Mouse (Mus musculus) small intestine, adult 10 weeks (tissue): ENCODE results near the gene Gm5741. TPM values are rescaled to one million over a fixed set of nuclear protein-coding genes. Genes with fewer than 3 reads are reported as not detected.

Experiments used
- polyA plus RNA-seq: library from polyadenylated mRNA; stranded (reverse); fragments of 350-450 nt; fragmentation: Illumina TruSeq; extraction: RNeasy Lipid Tissue Mini Kit (QIAGEN cat#74804); gene quantifications from one replicate; pipeline ENCODE4 v1.2.3, GENCODE M21; 2014; ENCODE audit warnings: low replicate concordance

The Gm5741 gene
- polyA plus RNA-seq: not detected

DNA sequence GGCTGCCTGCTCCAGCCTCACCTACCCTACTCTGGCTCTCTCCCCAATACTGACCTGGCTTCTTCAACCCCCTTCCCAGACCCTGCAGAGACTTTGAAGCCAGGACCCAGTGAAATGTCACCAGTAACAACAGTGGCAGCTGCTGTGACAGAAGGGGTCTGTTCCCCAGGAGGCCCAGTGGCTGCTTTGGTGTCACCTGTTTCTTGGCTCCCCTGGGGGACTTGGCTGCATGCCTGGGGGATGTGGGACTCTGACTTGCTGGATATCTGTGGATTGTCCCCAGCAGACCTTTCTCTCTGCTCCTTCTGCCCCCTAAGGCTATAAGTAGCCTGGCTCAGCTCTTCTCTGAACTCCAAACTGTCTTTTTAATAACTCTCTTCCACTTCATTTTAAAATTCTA, at the start of gene Gm5741:
TSS of gene Gm5741 (minus strand) at position 1 of the 400 bp plus-strand sequence.

DNA sequence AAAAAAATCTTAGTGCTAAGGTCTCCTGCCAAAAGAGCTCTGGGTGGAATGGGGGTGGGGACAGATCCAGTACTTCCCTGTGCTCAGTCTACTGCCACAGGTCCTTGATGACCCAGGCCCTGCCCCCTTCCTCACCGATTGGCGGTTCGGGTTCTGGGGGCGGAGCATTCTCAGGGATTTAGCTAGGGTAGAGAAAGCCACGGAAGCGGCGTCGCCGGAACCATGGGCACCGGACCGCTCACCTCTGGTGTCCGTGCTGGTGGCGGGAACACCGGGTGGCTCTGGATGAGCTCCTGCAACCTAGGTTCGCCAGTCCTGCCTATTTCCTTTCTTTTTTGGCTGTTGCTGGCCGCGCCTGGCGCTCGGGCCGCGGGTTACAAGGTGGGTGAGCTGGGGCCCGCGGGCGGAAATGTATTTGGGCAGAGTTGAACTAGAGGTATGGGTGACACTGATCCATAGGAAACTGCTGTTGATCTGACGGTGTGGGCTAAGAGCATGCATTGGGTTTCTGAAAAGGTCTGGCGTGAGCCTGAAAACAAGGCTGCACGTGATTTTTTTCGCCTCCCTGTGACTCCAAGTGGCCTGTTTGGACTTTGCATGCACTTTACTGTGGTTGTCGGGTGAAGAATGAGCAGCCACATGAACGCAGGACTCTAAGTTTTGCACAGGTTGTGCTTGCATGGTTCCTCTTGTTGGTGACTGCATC, 15.5 kb upstream of the Gm5741 start, which contains the start of gene Man2b1:
TSS of gene Man2b1 (plus strand) at position 163 of the 706 bp plus-strand sequence.

DNA sequence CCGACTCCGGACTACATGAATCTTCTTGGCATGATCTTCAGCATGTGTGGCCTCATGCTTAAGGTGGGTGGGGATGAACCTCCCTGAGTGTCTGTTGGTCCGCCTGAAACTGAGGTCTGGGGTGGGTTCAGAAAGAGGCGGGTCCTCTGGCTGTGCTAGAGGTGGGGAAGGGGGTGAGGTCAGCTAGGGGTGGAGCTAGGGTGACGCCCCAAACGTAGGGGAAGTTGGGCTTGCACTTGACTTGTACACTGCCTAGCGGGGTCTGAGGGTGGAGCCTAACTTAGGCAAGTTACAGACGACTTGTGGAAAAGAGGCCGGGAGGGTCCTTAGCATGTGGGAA, 13.4 kb upstream of the Gm5741 start, which contains the start of gene Wdr83:
TSS of gene Wdr83 (minus strand) at position 91 of the 340 bp plus-strand sequence.

DNA sequence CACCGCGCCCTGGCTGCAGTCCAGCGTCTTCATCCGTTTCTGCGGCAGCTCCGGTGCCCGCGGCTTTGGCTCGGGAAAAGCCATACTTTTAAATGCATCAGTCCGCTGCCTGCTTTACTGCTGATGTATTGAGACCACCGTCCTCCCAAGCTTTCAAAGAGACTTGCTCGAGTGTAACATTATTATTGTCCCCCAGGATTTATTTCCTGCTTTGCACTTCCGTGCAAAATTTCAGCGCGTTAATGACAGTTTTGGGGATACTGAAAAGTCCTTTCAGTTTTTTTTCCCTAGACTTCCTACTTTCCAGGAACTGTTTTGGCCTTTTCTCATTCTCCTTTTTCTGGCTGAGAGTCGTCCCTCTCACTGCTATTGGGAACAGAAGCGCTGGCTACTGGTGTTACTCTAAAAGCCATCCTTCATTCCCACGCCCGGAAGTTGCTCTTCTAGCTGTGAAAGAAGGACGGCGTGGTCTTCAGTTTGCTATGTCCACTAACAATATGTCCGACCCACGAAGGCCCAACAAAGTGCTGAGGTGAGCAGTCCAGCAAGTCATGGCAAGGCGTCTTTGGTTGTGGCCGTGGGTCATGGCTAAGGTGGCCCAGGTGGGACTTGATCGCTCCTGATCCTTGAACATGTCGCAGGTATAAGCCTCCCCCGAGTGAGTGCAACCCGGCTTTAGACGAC, 12.9 kb upstream of the Gm5741 start, which contains the start of gene Wdr83os:
TSS of gene Wdr83os (plus strand) at position 209 of the 684 bp plus-strand sequence.

DNA sequence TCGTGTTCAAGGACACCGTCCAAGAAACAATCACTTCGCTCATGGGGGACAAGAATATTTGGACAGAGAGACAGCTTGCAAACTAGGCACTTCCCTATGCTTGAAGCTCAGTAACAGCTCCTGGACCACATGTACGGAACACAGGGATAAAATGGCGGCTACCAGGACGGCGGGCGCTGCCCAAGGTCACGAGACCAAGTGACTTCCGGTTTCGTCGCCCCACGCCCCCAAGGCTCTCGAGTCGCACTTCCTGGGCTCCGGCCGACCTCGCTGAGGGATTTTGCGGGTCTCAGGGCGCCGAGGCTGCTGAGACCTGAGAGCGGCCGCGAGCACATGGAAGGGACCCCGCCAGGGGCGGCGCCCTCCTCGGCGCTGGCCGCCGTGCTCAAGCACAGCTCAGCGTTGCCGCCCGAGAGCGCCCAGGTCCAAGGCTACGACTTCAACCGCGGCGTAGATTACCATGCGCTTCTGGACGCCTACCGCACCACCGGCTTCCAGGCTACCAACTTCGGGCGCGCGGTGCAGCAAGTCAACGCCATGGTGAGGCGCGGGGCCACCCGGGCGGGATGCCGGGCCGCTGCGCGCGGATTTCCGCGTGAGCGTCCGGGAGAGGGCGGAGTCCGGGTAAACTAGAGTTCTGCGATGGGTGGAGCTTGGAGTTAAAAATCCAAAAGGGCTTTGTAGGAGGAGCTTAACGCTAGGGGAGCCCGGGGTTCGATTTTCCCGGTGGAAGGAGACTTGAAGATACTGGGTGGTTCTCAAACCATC, 3.9 kb upstream of the Gm5741 start, which contains the start of gene Dhps:
TSS of gene Dhps (plus strand) at position 244 of the 768 bp plus-strand sequence.

DNA sequence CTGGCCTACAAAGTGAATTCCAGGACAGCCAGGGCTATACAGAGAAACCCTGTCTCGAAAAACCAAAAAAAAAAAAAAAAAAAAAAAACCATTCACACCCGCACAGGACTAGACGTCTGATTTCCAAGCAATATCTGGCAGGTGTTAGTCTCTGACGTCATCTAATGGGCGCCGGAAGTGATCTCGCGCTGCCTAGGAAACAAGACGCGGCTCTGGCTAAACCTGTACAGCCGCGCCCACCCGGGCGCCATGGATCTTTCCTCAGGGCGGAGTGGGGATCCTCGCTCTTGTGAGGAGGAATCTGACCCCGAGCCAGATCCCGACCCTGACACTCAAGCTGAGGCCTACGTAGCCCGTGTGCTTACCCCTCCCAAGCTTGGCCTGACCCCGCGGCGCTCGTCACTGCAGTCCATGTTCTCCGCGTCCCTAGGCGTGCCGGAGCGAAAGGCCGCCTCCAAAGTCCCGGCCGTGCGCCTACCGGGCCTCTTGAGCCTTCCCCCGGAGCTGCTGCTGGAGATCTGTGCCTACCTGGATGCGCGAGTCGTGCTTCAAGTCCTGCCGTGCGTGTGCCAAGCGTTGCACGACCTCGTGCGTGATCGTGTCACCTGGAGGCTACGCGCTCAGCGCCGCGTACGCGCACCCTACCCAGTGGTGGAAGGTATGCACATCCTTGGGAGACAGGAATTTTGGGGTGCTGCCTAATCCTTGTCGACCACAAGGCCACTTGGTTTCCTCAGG, 7.7 kb downstream of the Gm5741 start, which contains the start of gene Fbxw9:
TSS of gene Fbxw9 (plus strand) at position 177 of the 738 bp plus-strand sequence.

DNA sequence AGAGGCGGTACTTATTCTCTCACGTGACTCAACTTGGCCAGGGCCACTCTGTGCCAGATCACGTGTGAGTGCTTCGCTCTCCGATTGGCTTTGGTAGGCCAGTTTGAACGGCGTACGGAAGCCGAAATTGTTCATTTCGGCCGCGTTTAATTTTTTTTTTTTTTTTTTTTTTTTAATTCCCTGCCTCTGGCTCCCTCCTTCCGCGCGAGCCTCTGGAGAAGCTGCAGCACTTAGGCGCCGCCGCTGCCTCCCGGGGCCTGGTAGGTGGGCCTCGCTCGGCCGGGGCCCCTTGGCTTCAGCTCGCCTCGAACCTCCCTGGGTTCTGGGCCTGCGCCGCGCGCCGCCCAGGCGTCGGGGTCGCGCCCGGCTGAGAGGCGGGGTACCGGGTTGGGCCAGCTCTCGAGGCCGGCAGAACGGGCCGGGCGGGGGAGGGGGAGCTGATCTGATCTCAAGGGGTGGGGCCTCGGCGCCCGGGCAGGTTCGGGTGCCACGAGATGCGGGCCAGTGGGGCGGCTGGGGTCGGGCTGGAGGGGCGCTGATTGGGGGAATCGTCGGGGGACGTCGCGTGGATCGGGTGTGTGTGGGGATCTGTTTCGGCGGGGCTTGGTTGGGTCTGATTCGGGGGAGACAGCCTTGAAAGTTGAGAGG, 30.9 kb downstream of the Gm5741 start, which contains the start of gene Tnpo2:
TSS of gene Tnpo2 (plus strand) at position 198 of the 648 bp plus-strand sequence.

DNA sequence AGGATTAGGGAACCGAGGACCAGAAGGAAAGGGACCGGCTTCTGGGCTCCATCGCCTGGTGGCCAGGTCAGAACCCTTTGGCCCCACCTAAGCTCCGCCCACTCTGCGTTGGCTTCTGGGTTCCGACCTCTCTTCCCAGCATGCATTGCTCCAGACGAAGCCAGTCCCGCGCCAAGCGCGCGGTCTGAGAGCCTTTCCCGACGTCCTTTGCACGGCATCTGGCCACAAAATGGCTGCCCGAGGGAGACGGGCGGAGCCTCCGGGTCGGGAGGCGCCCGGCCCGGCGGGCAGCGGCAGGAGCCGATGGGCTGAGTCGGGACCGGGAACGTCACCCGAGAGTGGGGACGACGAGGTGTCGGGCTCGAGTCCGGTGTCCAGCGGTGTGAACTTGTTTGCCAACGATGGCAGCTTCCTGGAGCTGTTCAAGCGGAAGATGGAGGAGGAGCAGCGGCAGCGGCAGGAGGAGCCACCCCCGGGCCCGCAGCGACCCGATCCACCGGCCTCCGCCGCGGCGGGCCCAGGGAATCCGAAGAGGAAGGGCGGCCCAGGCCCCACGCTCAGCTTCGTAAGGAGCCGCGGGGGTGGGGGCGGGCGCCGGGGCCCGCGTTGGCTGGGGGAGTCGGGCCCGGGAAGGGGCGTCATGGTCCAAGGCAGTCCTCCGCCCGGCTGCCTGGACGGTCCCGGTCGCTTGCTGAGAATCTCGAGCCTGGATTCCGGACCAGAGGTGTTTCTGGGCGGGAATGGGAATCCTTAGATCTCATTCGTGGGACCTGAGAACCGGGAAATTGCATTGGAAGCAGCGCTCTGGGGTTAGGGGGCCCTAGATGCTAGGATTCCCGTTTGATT, 40.9 kb downstream of the Gm5741 start, which contains the start of gene Trir:
TSS of gene Trir (plus strand) at position 154 of the 846 bp plus-strand sequence.

DNA sequence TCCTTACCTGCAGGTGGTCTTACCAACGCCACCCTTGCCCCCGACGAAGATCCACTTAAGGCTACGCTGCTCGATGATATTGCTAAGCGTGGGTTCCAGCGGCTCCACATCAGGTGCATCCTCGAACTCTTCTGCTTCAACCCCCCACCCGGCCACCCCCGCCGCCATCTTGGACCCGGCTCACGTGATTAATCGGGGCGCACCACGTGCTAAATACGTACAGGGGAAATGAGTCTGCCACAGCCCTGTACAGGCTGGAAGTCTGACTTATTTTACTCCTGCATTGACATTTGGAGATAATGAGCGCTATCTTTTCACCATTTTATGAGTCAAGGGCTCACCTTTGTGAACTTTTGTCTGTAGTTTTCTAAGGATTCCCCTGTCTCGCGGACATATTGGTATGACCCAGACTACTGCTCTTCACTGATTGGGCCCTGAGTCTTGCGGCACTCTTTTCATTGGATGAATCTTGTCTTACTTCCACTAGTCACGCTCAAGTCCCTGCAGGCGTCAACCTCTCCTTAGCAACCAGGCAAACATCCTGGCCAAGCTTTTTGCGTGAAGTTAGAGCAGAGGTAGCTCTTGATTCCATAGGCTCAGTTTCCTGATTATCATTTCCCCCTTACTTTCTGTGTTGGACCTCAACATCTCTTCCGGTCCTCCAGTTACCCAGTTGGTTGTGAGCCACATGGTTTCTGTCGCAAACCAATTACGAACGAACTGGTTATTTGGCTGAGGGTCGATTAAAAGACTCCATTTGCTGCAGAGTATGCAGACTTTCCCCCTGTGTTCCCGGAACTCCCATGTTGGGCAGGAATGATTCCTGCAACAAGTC, 42.5 kb downstream of the Gm5741 start, which contains the start of gene Asna1:
TSS of gene Asna1 (minus strand) at position 184 of the 835 bp plus-strand sequence.

Other genes starting within 250 kb of the Gm5741 start
- gene Dand5, start 245.2 kb downstream of the Gm5741 start, polyA plus RNA-seq: 0.89 TPM
- gene Gadd45gip1, start 236.5 kb downstream of the Gm5741 start, polyA plus RNA-seq: not detected
- gene Rad23a, start 227.3 kb downstream of the Gm5741 start, polyA plus RNA-seq: 1.3 TPM
- 432 TPM for gene Calr, start 221.0 kb downstream of the Gm5741 start, polyA plus RNA-seq
- gene Farsa, start 211.0 kb downstream of the Gm5741 start, polyA plus RNA-seq: 1.9 TPM
- gene Syce2, start 195.9 kb downstream of the Gm5741 start, polyA plus RNA-seq: 10.3 TPM
- gene Gcdh, start 174.1 kb downstream of the Gm5741 start, polyA plus RNA-seq: 33.1 TPM
- gene Klf1, start 166.1 kb downstream of the Gm5741 start, polyA plus RNA-seq: not detected
- gene Dnase2a, start 159.4 kb downstream of the Gm5741 start, polyA plus RNA-seq: 3.7 TPM
- not detected for gene Mast1, start 130.6 kb downstream of the Gm5741 start, polyA plus RNA-seq
- gene Rtbdn, start 121.0 kb downstream of the Gm5741 start, polyA plus RNA-seq: not detected
- gene Gm49661, start 98.5 kb downstream of the Gm5741 start, polyA plus RNA-seq: not detected
- gene Prdx2, start 98.4 kb downstream of the Gm5741 start, polyA plus RNA-seq: 14.6 TPM
- 1.1 TPM for gene Rnaseh2a, start 98.2 kb downstream of the Gm5741 start, polyA plus RNA-seq
- 1.7 TPM for gene Junb, start 89.3 kb downstream of the Gm5741 start, polyA plus RNA-seq
- 34.3 TPM for gene Hook2, start 77.4 kb downstream of the Gm5741 start, polyA plus RNA-seq
- not detected for gene Best2, start 53.5 kb downstream of the Gm5741 start, polyA plus RNA-seq
- gene Asna1, start 42.7 kb downstream of the Gm5741 start, polyA plus RNA-seq: 3.8 TPM
- gene Trir, start 41.2 kb downstream of the Gm5741 start, polyA plus RNA-seq: 5.6 TPM
- gene Tnpo2, start 31.1 kb downstream of the Gm5741 start, polyA plus RNA-seq: 3.5 TPM
- gene Fbxw9, start 7.9 kb downstream of the Gm5741 start, polyA plus RNA-seq: 1.4 TPM
- gene Dhps, start 3.8 kb upstream of the Gm5741 start, polyA plus RNA-seq: 17.0 TPM
- 3.7 TPM for gene Wdr83os, start 12.8 kb upstream of the Gm5741 start, polyA plus RNA-seq
- 2.0 TPM for gene Wdr83, start 13.3 kb upstream of the Gm5741 start, polyA plus RNA-seq
- gene Man2b1, start 15.3 kb upstream of the Gm5741 start, polyA plus RNA-seq: 3.0 TPM
- 3.0 TPM for gene Zfp791, start 55.1 kb upstream of the Gm5741 start, polyA plus RNA-seq
- gene Cks1brt, start 83.9 kb upstream of the Gm5741 start, polyA plus RNA-seq: not detected
- not detected for gene Olfr371, start 158.0 kb upstream of the Gm5741 start, polyA plus RNA-seq
- gene Orc6, start 231.7 kb upstream of the Gm5741 start, polyA plus RNA-seq: 45.0 TPM
- 304 TPM for gene Vps35, start 231.8 kb upstream of the Gm5741 start, polyA plus RNA-seq